Mouse (Mus musculus) embryonic fibroblast, embryonic 13.5 days (primary cell): ENCODE results near the gene Ppy.

Source experiments
- CTCF ChIP-seq: IDR thresholded peaks from 2 replicates; pipeline ENCODE4 v1.5.1; 2011; ENCODE audit warnings: mild to moderate bottlenecking, control low read depth, low read length, moderate library complexity, borderline replicate concordance; ENCODE audit not compliant: insufficient read depth
- POLR2A ChIP-seq: IDR thresholded peaks from 2 replicates; pipeline ENCODE4 v1.6.1; 2011; ENCODE audit warnings: low read depth, mild to moderate bottlenecking, control low read depth, low read length, moderate library complexity

GRCm38 (mm10) chr11:102052697-102053096 lies 48.4 kb downstream of the Ppy start:
- TF ChIP-seq CTCF (no peak), POLR2A (no peak)
